Comparison of ENCODE assay signal across 10 mouse cellular contexts in the genomic region with DNA sequence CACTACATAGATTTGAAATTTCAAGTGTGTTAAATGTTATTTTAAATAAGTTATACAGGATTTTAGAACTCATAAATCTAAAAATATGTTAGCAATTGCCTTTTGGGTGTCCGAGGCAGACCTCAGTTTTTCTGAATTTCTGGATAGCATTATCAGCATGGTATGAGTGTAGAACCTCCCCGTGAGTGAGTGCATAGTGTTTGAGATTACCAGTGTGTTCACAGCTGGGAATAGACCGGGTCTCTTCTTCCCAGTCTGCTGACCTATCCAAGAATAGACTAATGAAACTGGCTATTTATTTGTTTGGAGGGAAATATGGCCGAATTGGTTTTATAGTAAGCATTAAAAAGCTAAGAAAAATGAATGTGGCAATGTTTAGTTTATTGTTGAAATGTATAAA. TPM values are rescaled to one million over a fixed set of nuclear protein-coding genes. Genes with fewer than 3 reads are reported as not detected.
DNase-seq lines count a peak whose midpoint lies in the region; ATAC-seq lines count a peak whose summit lies in the region.
"Had no signal": no experiment of that assay in that cellular context is flagged by ENCODE, and none has a peak within 500 bp of the region (broad histone marks: within the 10 kb centered on the region; RNA-seq: fewer than 3 reads in every experiment).

No protein-coding gene starts in this region.

- no peak for ATAC-seq in erythroblast, adult 5-6 weeks (replicated peaks; ENCODE audit: low FRiP score, poor library complexity, severe bottlenecking)
- ATAC-seq in heart, embryonic 15.5 days (replicated peaks; ENCODE audit: insufficient number of reproducible peaks, insufficient read depth, low FRiP score, low read depth): no peak; the same call in 1 of the 2 replicates
- peak; percentile 47; the same call in 1 of the 2 replicates for ATAC-seq in liver, embryonic 16.5 days (ENCODE audit: low read depth)

- H3K9me3 ChIP-seq in erythroblast, embryonic 14.5 days (ENCODE audit: control insufficient read depth, low read length): no peaks in the 10 kb centered on the region
- H3K9me3 ChIP-seq in heart, embryonic 15.5 days (replicated peaks): no peaks in the 10 kb centered on the region
- no peaks in the 10 kb centered on the region for H3K9me3 ChIP-seq in liver, embryonic 16.5 days (replicated peaks; ENCODE audit: control insufficient read depth, low read length)
- H3K9me3 ChIP-seq: limb, embryonic 15.5 days had no signal

- DNase-seq in heart, postnatal 36 days: no peak
- peak; percentile 23 for DNase-seq in c-Kit-positive CD71-positive TER-119-negative erythroid progenitor cells, embryonic 14.5 days (ENCODE audit: low read depth)
- no peak for DNase-seq in frontal cortex, adult 2 months (ENCODE audit: extremely low spot score in 1 of 2, low spot score in 1 of 2)
- no peak for DNase-seq in right cerebral cortex, postnatal 14 days
- DNase-seq: cerebellum, adult 11 months had no signal

- peaks cover 37% of the 10 kb centered on the region for H3K4me1 ChIP-seq in erythroblast, embryonic 14.5 days (ENCODE audit: control insufficient read depth)
- H3K4me1 ChIP-seq in heart, embryonic 15.5 days (replicated peaks): peaks cover 34% of the 10 kb centered on the region
- H3K4me1 ChIP-seq in liver, embryonic 16.5 days (ENCODE audit: control insufficient read depth, low read depth, low read length): peaks cover 18% of the 10 kb centered on the region

- H3K4me2 ChIP-seq in heart, embryonic 15.5 days: peak overlapping the region; percentile 42; the same call in 1 of the 2 replicates
- peak overlapping the region; percentile 41; the same call in 1 of the 2 replicates for H3K4me2 ChIP-seq in liver, embryonic 16.5 days (ENCODE audit: low read depth, low read length)

- peaks cover 3% of the 10 kb centered on the region; the same call in 1 of the 2 replicates for H3K36me3 ChIP-seq in erythroblast, embryonic 14.5 days (ENCODE audit: control insufficient read depth)
- H3K36me3 ChIP-seq in heart, embryonic 15.5 days: no peaks in the 10 kb centered on the region
- H3K36me3 ChIP-seq in liver, embryonic 16.5 days (ENCODE audit: control insufficient read depth, insufficient read depth): no peaks in the 10 kb centered on the region
- H3K36me3 ChIP-seq: limb, embryonic 15.5 days had no signal

- peak overlapping the region; percentile 71 for H3K4me3 ChIP-seq in erythroblast, embryonic 14.5 days (replicated peaks)
- H3K4me3 ChIP-seq in heart, embryonic 15.5 days: no peak overlapping the region
- H3K4me3 ChIP-seq in liver, embryonic 16.5 days (ENCODE audit: low read depth, low read length): no peak overlapping the region

- no peak overlapping the region for H3K9ac ChIP-seq in heart, embryonic 15.5 days
- H3K9ac ChIP-seq in liver, embryonic 16.5 days (ENCODE audit: low read depth, low read length): no peak overlapping the region

- peak overlapping the region; percentile 43 for H3K27ac ChIP-seq in heart, embryonic 15.5 days
- no peak overlapping the region for H3K27ac ChIP-seq in liver, embryonic 16.5 days (ENCODE audit: low read length)

- intact Hi-C loops in heart, postnatal 36 days (cut with DNase I): loop anchor here (2.0 kb wide), 1 partner anchor 20 kb away; a partner anchor contains a TSS

- no peaks in the 10 kb centered on the region for H3K27me3 ChIP-seq in erythroblast, embryonic 14.5 days (ENCODE audit: control insufficient read depth)
- no peaks in the 10 kb centered on the region for H3K27me3 ChIP-seq in heart, embryonic 15.5 days
- H3K27me3 ChIP-seq in liver, embryonic 16.5 days (ENCODE audit: control insufficient read depth, insufficient read depth, low read depth, low read length): no peaks in the 10 kb centered on the region
- H3K27me3 ChIP-seq: limb, embryonic 15.5 days had no signal

- 24% methylated on average over 4 of the region's 4 CpGs for WGBS in heart, embryonic 15.5 days
- WGBS in liver, embryonic 16.5 days (ENCODE audit: insufficient replicate concordance): 25% methylated on average over 4 of the region's 4 CpGs

RNA-seq across cellular contexts. Expression of a gene that starts 20.3 kb away (rescaled TPM):
- polyA plus RNA-seq in erythroblast, embryonic 14.5 days (2012): 0.05 and 0.12 TPM in 2 replicates
- total RNA-seq in erythroblast, adult 5-6 weeks (2015; ENCODE audit: low replicate concordance): 11.5 and 15.7 TPM in 2 replicates
- total RNA-seq in erythroblast, adult 5-6 weeks (2017; ENCODE audit: low replicate concordance): 5.8 and 7.2 TPM in 2 replicates
- polyA plus RNA-seq in heart, embryonic 15.5 days (2015; fragmentation: Nextera tagmentation; extraction: Ambion mirVana): 38.0 and 41.0 TPM in 2 replicates
- total RNA-seq in heart, postnatal 36 days (2021): 10 to 100 TPM; 37.8 to 37.9 TPM
- polyA plus RNA-seq in liver, embryonic 16.5 days (2015; fragmentation: Nextera tagmentation; extraction: Ambion mirVana): 11.4 and 12.5 TPM in 2 replicates
- 30.7 and 33.2 TPM in 2 replicates for polyA plus RNA-seq in frontal cortex, adult 2 months (2012; rRNA removed)

Comparison
In these comparisons a context has a peak if more than half of its experiments do, and no peak if none do; other contexts are left out.
1. RNA of a gene that starts 20.3 kb away (polyA plus RNA-seq): 38.0 to 41.0 TPM in heart, embryonic 15.5 days, 30.7 to 33.2 TPM in frontal cortex, adult 2 months and 11.4 to 12.5 TPM in liver, embryonic 16.5 days; 0.05 to 0.12 TPM in erythroblast, embryonic 14.5 days; every median in the first group is over 10 times any median in the second.